Mouse (Mus musculus) monocyte, adult 2 months (primary cell): ENCODE data around the gene Kcnj9.
A peak's percentile ranks its signal among the peaks of the same experiment; 100 is the strongest.

Experiments used
- DNase-seq, 2 experiments: peaks; one replicate each; pipeline ENCODE4 v3.0.0; 2022; ENCODE audit warnings: low spot score in 2 of 2, low read depth in 1 of 2

The Kcnj9 gene

DNA sequence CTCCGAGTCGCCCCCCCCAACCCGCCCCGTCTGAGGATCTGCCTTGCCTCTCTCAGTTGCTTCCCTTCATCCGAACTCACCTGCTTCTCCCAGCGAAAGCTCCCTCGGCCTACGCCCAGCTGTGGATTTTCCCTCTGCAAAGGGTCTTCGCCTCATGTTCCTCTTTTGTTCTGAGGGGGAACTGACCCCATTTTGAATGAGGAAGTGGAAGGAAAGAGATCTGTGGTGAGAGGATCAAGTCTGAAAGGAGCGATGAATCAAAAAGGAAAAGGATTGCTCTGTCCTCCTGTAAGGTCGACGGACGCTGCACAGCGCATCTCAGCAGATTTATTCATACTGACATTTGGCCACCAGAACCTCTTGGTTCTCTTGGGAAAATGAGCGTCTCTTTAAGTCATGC, 6.7 kb upstream of the Kcnj9 start:
- no peak for DNase-seq

DNA sequence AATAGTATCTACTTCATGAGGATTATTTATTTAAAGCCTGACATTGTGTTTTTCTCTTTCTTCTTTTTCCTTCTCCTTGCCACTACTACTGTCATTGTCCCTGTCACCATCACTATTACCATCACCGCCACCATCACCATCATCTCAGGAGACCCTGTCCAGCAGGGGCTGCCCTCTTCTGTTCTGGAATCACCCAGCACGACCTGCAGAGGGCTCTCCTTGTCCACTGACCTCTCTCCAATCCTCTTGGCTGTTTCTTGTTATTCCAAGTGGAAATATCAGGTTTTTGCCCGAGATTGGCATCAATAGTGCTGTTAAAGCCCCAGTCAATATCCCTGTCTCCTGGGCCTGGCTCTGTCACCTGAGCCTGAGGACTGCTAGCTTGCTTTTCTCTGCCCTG, 4.4 kb upstream of the Kcnj9 start:
- no peak for DNase-seq

DNA sequence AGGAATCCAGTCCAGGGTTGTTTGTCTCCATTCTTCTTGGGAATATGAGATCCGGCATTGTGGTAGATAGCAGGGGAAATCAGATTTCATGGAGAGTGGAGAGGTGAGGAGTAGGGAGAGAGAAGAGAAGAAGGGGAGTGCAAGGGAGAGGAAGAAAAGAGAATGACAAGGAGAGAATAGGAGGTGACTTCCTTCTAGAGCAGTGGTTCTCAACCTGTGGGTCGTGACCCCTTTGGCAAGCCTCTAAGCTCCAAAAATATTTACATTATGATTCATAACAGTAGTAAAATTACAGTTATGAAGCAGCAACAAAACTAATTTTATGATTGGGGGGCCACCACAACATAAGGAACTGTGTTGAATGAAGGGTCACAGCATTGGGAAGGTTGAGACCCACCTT, 3.8 kb upstream of the Kcnj9 start:
- DNase-seq: no peak

DNA sequence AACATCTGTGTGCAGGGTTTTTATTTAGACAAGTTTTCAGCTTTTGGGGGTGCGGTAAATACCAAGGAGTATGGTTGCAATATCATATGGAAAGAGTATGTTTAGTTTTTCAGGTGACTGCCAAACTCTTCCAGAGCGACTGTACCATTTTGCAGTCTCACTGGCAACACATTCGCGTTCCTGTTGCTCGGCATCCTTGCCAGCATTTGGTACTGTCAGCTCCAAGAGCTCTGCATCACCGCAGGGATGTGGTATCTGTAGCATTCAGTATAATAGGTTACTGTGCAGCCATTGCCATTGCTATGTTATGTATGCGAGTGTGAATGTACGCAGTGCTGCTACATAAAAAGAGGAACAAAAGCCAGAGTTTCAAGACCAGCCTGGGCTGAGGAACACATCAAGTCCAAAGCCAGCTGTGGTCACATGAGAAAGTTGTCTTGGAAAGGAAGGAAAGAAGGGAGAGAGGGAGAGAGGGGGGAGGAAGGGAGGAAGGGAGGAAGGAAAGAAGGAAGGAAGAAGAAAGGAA, 2.4 kb upstream of the Kcnj9 start:
- no peak for DNase-seq

DNA sequence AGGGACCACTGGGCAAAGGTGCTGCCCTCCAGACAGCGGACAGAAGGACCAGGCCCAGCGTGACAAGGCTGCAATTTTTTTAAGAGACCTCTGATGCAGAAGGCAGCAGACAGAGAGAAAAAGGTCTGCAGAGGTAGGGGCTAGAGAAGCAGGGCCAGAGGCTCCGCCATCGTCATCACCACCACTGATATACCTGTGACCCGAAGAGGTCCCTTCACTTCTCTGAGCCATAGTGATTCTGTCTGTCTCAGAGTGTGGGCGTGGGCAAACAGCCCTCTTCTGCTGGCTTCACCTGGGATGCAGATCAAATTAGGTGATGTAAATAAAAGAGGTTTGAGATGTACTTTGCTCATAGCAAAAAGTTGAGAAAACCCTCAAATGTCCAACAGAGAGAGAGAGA, 498 bp upstream of the Kcnj9 start:
- DNase-seq: no peak

DNA sequence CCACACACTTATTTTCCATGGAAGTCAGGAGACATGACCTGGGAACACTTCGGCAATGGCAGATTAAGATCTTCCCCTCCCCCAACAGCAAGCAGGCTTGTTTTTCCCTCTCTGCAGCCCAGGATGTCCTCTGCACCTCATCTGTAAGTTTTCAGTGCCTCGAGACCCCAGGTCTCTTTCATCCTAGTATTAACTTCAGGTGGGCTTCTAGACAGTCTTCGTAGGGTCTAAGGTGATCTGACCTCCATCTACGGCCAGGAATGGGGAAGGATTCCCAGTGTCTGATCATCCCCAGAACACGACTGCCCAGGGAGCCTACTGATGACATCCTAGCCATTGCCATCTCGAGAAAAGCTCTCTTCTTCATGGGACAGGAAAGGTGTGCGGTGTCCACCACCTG, 657 bp downstream of the Kcnj9 start:
- DNase-seq: no peak

DNA sequence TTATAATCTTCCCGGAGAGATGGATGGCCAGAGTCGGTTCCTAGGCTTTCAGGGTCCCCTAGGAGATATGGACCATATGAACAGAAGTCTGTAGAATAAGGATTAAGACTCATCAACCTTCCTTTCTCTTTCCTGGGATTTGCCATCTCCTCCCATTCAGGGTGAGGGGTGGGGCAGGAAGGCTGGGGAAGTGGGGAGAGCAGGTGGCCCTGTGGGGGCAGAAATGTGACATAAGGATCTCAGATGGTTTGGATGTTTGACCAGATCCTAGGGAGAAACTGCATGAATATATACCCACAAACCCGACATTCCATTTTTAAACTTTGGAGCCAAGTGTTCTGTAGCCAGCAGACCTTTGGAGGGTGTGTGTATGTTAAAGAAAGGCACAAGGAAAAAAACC, 1.1 kb downstream of the Kcnj9 start:
- no peak for DNase-seq

DNA sequence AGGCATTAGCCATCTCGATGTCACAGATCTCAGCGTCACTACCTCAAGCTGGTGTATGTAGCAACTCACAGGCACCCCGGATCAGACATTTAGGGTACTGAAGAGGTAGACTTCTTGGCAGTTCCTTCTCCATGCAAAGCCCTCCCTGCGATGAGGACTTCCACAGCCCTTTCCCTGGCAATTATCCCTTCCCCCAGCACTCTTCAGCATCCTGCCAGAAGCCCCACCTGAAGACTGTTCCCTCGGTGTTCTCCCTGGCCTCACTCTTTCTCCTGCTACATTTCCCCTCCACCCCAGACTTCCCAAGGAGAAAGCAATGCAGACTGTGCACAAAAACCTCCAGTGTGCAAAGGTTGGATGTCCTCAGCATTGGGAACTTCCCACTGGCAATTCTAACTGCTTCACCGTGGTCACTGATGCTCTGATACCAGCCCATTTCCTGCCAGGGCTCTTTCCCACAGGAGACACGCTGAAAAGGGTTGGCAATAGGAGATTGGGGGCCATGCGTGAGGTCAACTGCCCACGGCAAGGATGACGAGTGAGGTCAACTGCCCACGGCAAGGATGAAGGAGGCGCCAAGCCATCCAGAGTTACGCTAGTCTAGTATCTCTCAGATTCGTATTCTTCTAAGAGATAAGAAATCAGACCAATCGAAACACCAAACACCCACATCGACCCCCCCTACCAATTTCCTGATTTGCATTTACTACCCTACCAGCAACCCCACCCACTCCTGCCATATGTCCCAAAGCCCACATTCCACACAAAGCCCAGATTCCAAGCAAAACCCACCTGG, 1.7 kb downstream of the Kcnj9 start:
- DNase-seq: no peak

DNA sequence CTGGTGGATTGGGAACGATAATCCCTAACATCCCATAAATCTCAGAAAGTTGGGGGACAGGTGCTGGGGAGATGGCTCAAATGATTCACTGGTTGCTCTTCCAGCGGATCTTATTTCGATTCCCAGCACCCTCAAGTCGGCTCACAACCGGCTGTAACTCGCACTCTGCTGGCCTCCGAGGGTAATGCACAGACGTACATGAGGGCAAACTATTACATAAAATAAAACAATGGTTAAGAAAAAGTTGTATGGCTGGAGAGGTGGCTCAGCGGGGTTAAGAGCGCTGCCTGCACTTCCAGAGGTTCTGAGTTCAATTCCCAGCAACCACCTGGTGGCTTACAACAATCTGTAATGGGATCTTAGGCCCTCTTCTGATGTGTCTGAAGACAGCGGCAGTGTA, 2.4 kb downstream of the Kcnj9 start:
- no peak for DNase-seq

DNA sequence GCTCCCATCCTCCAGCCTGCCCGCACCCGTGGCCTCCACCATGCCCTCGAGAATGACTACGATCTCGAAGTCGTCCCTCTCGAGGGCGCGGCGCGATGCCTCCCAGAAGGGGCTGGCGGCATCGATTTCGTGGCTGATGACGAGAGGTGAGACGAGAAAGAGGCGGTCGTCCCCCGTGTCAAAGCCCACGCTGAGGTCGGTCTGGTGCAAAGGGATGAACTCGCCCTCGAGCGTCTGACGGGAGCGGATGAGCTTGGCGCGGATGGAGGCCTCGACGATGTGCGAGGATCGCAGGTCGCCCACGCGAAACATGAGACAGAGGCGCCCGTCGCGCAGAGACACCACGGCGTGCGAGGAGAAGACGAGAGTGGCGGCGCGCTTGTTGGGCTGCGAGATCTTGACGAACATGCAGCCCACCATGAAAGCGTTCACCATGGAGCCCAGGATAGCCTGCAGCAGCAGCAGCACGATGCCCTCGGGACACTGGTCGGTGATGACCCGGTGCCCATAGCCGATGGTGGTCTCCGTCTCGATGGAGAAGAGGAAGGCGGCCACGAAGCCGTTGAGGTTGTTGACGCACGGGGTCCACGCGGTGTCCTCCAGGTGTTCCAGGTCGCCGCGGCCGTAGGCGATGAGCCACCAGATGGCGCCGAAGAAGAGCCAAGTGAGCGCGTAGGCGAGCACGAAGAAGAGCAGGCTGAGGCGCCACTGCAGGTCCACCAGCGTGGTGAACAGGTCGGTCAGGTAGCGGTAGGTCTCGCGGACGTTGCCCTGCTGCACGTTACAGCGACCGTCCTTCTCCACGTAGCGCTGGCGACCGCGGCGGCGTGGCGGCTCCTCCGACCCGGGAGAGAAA, 3.2 kb downstream of the Kcnj9 start:
- no peak for DNase-seq

DNA sequence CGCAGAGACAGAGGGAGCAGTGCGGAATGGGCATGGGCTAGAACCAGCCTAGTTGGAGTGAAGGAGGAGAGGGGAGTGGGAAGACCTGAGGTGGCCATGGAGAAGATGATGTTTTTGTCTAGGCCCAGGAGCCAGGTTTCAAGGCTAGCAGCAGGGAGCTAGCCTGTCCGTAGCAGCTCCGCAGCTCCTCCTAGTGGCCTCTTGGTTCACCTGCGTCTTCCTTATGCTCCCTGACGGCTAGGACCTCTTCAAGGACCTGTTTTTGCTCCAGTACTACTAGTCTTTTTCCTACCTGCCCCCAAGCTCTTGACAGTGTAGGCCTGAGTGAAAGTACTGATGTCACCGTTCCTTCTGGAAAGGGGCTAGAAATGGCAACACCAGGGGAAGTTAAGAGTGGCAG, 4.4 kb downstream of the Kcnj9 start:
- DNase-seq: peak in 1 of 2 experiments; percentile 59

DNA sequence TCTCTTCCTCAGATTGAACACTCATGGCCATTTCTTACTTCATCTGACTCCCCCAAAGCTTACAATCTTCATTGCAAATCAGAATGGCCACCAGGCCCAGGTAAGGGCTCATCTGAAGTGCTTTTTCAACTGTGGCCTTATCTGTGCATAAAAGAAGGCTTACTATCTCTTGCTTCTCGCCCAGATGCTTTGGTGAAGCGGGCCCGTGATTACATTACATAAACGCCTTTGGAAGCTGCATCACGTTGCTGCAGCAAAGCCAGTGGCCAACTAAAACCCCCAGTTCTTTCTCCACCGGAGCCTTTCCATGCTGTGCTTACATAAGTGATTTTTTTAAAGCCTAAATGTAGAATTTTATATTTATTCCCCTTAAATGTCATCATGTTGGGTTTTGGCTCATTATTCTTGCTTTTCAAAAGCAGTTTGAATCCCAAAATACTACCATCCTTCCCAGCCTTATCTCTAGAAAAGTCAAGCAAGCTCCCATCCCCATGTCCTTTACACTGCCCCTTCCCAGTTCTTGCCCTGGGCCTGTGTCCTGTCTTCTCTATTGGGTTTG, 5.2 kb downstream of the Kcnj9 start:
- no peak for DNase-seq

DNA sequence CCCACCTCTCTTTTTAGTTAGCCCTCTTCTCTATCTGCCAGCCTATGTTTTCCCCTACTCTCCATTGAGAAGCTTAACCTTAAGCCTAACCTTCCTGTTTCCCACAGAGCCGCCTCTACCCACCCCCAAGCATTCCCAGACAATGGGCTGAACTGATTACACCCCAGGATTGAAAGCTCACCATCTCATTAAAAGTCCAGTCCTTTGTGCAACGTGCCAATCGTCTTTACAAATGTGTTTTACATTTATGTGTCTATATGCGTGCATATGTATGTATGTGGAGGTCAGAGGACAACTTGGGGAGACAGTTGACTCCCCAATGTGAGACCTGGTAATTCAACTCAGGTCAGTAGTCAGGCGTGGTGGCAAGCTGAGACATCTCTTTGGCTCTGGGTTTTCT, 5.8 kb downstream of the Kcnj9 start:
- DNase-seq: no peak

DNA sequence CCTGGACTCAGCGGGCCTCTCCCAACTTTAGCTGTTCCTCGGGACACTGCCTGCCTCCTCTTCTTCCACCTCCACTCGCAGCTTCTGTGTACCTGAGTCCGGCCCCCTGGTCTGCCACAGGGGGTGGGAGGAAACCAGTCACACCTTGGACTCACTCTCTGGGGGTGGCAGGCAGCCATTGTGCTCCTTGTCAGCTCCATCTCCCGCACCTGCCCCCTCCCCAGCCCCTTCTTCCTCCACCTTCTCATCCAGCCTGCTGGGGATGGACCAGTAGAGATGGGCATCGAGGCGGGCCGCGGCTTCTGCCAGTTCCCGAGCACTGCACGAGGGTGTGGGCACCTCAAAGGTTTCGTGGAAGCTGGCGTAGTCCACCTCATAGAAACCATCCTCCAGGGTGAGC, 6.4 kb downstream of the Kcnj9 start:
- no peak for DNase-seq

DNA sequence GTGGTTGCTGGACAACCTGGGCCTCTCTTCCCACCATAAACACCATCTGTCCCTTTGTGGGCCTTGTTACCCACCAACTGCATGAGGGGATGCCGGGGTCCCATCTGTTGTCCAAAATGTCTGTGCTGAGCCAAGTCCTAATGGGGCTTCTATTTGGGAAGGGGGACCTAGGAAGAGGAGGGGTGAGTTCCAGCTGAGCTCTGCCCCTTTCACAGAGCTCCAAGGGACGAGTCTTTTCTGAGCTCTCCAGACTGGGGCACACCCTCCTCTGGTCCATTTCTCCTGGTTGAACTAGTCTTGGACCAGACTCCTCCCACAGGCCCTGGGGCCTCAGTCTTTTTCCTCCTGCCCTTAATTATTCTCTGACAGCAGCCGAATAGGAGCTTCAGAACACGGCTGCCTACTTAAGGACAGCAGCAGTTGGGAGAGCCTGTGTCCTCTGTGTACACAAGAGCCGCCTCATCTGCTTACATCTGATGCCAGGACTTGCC, 9.2 kb downstream of the Kcnj9 start:
- no peak for DNase-seq

DNA sequence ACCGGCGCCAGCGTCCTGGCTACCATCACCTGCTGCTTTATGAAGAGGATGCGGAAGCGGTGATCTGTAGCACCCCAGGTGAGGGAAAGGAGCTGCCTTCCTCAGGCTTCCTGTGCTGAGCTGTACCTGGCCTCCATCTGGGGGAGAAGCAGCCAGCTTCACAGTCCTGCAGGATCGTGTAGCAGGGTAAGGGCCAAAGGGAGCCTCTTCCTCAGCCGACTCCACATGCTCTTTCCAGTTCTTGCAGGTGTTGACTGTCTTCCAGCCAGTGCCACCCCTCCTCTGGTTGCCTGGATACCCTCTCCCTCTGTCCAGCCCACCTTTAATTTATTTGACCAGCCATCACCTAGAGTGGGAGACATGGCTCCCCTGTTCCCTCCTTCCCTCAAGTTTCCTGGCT, 9.8 kb downstream of the Kcnj9 start:
- DNase-seq: no peak

DNA sequence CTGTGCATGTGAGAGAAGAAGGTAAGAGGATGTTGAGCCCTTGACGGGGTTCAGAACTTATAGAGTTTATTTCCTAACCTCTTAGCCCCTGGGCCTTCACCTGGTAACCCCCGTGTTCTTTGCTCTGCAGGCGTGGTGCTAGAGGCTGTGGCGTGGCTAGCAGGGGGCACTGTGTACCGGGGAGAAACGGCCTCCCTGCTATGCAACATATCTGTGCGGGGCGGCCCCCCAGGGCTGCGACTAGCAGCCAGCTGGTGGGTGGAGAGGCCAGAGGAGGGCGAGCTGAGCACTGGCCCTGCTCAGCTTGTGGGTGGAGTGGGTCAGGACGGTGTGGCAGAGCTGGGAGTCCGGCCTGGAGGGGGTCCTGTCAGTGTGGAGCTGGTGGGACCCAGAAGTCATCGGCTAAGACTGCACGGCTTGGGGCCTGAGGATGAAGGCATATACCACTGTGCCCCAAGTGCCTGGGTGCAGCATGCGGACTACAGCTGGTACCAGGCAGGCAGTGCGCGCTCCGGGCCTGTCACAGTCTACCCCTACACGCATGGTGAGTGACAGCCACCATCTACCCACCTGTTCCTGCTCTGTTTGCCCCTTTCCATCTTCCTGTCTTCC, 10.6 kb downstream of the Kcnj9 start:
- DNase-seq: no peak

DNA sequence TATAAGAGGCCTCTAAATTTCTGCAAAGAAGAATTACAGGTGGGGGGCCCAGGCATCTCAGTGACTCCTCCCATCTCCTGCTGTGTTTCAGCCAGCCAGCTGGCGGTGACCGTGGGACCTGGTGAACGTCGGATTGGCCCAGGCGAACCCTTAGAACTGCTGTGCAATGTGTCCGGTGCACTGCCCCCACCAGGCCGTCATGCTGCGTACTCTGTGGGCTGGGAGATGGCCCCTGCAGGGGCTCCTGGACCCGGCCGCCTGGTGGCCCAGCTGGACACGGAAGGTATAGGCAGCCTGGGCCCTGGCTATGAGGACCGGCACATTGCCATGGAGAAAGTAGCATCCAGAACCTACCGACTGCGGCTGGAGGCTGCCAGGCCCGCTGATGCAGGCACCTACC, 11.2 kb downstream of the Kcnj9 start:
- no peak for DNase-seq

DNA sequence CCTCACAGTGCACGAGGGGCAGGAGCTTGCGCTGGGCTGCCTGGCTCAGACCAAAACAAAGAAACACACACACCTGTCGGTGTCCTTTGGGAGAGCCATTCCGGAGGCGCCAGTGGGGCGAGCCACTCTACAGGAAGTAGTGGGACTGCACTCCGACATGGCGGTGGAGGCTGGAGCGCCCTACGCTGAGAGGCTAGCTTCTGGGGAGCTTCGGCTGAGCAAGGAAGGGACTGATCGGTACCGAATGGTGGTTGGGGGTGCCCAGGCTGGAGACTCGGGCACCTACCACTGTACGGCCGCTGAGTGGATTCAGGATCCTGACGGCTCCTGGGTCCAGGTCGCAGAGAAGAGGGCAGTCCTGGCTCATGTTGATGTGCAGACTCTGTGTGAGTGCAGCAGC, 11.7 kb downstream of the Kcnj9 start:
- no peak for DNase-seq

DNA sequence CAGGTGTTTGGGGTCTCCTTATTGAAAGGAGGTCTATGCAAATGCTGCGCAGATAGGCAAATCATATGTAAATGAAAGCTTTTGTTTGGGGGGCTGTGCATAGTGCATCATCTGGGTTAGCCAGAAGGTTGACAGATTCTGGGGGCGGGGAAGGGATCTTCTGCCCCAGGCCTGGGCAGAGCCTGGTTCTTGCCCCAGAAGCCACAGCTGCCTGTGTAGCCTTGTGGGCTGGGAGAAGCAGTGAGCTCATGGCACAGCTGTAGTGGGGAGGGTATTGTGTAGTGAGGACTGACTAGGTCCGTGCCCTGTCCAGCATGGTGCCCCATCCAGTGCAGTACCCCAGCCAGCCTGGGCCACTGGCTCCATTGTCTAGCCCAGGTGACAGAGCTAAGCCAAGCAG, 14.2 kb downstream of the Kcnj9 start:
- no peak for DNase-seq

DNA sequence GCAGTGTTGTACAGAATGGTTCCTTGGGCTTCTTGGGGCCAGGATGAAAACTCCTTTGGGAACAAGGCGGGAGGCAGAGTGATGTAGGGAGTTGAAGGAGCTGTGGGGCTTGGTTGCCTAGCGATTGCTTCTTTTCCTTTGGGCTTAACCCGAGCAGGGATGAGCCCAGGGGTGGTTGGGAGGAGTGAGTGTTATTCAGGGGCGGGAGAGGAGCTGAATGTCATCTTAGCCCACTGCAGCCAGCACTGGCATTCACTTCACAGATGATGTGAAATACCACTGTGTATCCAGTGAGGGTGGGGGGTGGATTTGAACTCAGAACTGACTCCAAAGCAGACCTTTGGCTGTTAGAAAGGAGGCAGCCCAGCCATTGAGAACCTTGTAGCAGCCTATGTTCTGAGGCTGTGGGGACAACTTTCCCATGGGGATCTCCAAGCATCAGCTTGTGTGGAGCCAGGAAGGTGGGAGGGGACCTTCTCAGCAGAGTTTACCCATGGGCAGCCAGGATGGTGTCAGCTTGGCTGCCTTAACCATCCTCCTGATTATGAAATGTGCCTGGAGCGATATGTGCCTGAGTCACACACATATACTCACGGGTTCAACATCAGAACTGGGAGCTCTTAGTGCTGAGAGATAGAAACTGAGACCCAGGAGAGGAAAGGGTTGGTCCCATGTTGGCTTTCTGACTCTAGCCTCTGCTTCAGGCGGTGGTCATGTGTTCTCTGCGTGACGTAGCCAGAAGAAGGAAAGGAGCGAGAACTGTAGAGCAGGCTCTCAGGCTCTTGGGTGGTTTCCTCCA, 15.3 kb downstream of the Kcnj9 start:
- DNase-seq: no peak
